Mouse (Mus musculus): Measurements from ENCODE around the gene Sdk2. TPM values are rescaled to one million over a fixed set of nuclear protein-coding genes. Genes with fewer than 3 reads are reported as not detected.

The Sdk2 gene
- polyA plus RNA-seq, 1 experiment from 2014 or later = 0.35 TPM

GRCm38 (mm10) chr11:114054581-114055315, 12.1 kb downstream of the Sdk2 start:
- H3K4me1 ChIP-seq (ENCODE audit: control insufficient read depth, low read depth, low read length) = no peaks in the 10 kb centered on the region
- no peaks in the 10 kb centered on the region for H3K9me3 ChIP-seq (replicated peaks; ENCODE audit: control insufficient read depth, low read length)
- H3K27ac ChIP-seq (ENCODE audit: low read length) = no peak overlapping the region
- 59% methylated on average over 17 of the region's 17 CpGs for WGBS (ENCODE audit: insufficient replicate concordance)
- no peaks in the 10 kb centered on the region for H3K27me3 ChIP-seq (ENCODE audit: control insufficient read depth, insufficient read depth, low read depth, low read length)
- H3K4me2 ChIP-seq (ENCODE audit: low read depth, low read length) = no peak overlapping the region
- ATAC-seq (ENCODE audit: low read depth) = no peak
- H3K9ac ChIP-seq (ENCODE audit: low read depth, low read length) = no peak overlapping the region
- no peaks in the 10 kb centered on the region for H3K36me3 ChIP-seq (ENCODE audit: control insufficient read depth, insufficient read depth)
- H3K4me3 ChIP-seq (ENCODE audit: low read depth, low read length) = no peak overlapping the region

- H3K36me3 ChIP-seq (ENCODE audit: control insufficient read depth, insufficient read depth) = no peaks in the 10 kb centered on the region
- H3K9me3 ChIP-seq (replicated peaks; ENCODE audit: control insufficient read depth, low read length) = no peaks in the 10 kb centered on the region; the same call in 1 of the 2 replicates
- no peaks in the 10 kb centered on the region for H3K4me1 ChIP-seq (ENCODE audit: control insufficient read depth, low read depth, low read length)
- H3K27ac ChIP-seq (ENCODE audit: low read length) = no peak overlapping the region
- H3K27me3 ChIP-seq (ENCODE audit: control insufficient read depth, insufficient read depth, low read depth, low read length) = no peaks in the 10 kb centered on the region
- no peak for ATAC-seq (ENCODE audit: low read depth)
- H3K4me3 ChIP-seq (ENCODE audit: low read depth, low read length) = no peak overlapping the region
- 48% methylated on average over 4 of the region's 4 CpGs for WGBS (ENCODE audit: insufficient replicate concordance)
- no peak overlapping the region for H3K9ac ChIP-seq (ENCODE audit: low read depth, low read length)
- H3K4me2 ChIP-seq (ENCODE audit: low read depth, low read length) = no peak overlapping the region
These were observed 15.5 kb downstream of the Sdk2 start for GRCm38 (mm10) chr11:114051361-114051760.

GRCm38 (mm10) chr11:114050511-114050910, 16.3 kb downstream of the Sdk2 start:
- Histone ChIP-seq H3K27ac (ENCODE audit: low read length) (no peak overlapping the region), H3K4me3 (ENCODE audit: low read depth, low read length) (no peak overlapping the region), H3K9ac (ENCODE audit: low read depth, low read length) (no peak overlapping the region), H3K36me3 (ENCODE audit: control insufficient read depth, insufficient read depth) (no peaks in the 10 kb centered on the region), H3K4me2 (ENCODE audit: low read depth, low read length) (no peak overlapping the region), H3K4me1 (ENCODE audit: control insufficient read depth, low read depth, low read length) (no peaks in the 10 kb centered on the region), H3K9me3 (replicated peaks; ENCODE audit: control insufficient read depth, low read length) (no peaks in the 10 kb centered on the region; the same call in 1 of the 2 replicates), H3K27me3 (ENCODE audit: control insufficient read depth, insufficient read depth, low read depth, low read length) (no peaks in the 10 kb centered on the region)
- 48% methylated on average over 3 of the region's 3 CpGs for WGBS (ENCODE audit: insufficient replicate concordance)
- no peak for ATAC-seq (ENCODE audit: low read depth)

- H3K36me3 ChIP-seq (ENCODE audit: control insufficient read depth, insufficient read depth) = no peaks in the 10 kb centered on the region
- no peaks in the 10 kb centered on the region for H3K27me3 ChIP-seq (ENCODE audit: control insufficient read depth, insufficient read depth, low read depth, low read length)
- no peaks in the 10 kb centered on the region; the same call in 1 of the 2 replicates for H3K9me3 ChIP-seq (replicated peaks; ENCODE audit: control insufficient read depth, low read length)
- ATAC-seq (ENCODE audit: low read depth) = peak; percentile 61
- H3K4me3 ChIP-seq (ENCODE audit: low read depth, low read length) = no peak overlapping the region
- H3K4me1 ChIP-seq (ENCODE audit: control insufficient read depth, low read depth, low read length) = no peaks in the 10 kb centered on the region
- no peak overlapping the region for H3K27ac ChIP-seq (ENCODE audit: low read length)
- 22% methylated on average over 10 of the region's 10 CpGs for WGBS (ENCODE audit: insufficient replicate concordance)
- no peak overlapping the region for H3K9ac ChIP-seq (ENCODE audit: low read depth, low read length)
- no peak overlapping the region for H3K4me2 ChIP-seq (ENCODE audit: low read depth, low read length)
These were observed 18.9 kb downstream of the Sdk2 start for GRCm38 (mm10) chr11:114047887-114048331.

- Histone ChIP-seq H3K4me3 (ENCODE audit: low read depth, low read length) (no peak overlapping the region), H3K9me3 (replicated peaks; ENCODE audit: control insufficient read depth, low read length) (no peaks in the 10 kb centered on the region; the same call in 1 of the 2 replicates), H3K4me1 (ENCODE audit: control insufficient read depth, low read depth, low read length) (no peaks in the 10 kb centered on the region), H3K27ac (ENCODE audit: low read length) (no peak overlapping the region), H3K4me2 (ENCODE audit: low read depth, low read length) (no peak overlapping the region), H3K36me3 (ENCODE audit: control insufficient read depth, insufficient read depth) (no peaks in the 10 kb centered on the region), H3K27me3 (ENCODE audit: control insufficient read depth, insufficient read depth, low read depth, low read length) (no peaks in the 10 kb centered on the region), H3K9ac (ENCODE audit: low read depth, low read length) (no peak overlapping the region)
- WGBS (ENCODE audit: insufficient replicate concordance) = 68% methylated on average over 5 of the region's 5 CpGs
- ATAC-seq (ENCODE audit: low read depth) = no peak
These were observed 19.9 kb downstream of the Sdk2 start for GRCm38 (mm10) chr11:114046927-114047326.

GRCm38 (mm10) chr11:114044373-114044772, 22.5 kb downstream of the Sdk2 start:
- Histone ChIP-seq H3K27ac (ENCODE audit: low read length) (no peak overlapping the region), H3K9ac (ENCODE audit: low read depth, low read length) (no peak overlapping the region), H3K27me3 (ENCODE audit: control insufficient read depth, insufficient read depth, low read depth, low read length) (no peaks in the 10 kb centered on the region), H3K4me1 (ENCODE audit: control insufficient read depth, low read depth, low read length) (no peaks in the 10 kb centered on the region), H3K4me3 (ENCODE audit: low read depth, low read length) (no peak overlapping the region), H3K36me3 (ENCODE audit: control insufficient read depth, insufficient read depth) (no peaks in the 10 kb centered on the region), H3K4me2 (ENCODE audit: low read depth, low read length) (no peak overlapping the region), H3K9me3 (replicated peaks; ENCODE audit: control insufficient read depth, low read length) (no peaks in the 10 kb centered on the region; the same call in 1 of the 2 replicates)
- no peak for ATAC-seq (ENCODE audit: low read depth)
- 51% methylated on average over 4 of the region's 4 CpGs for WGBS (ENCODE audit: insufficient replicate concordance)

- Histone ChIP-seq H3K4me1 (ENCODE audit: control insufficient read depth, low read depth, low read length) (no peaks in the 10 kb centered on the region), H3K4me3 (ENCODE audit: low read depth, low read length) (no peak overlapping the region), H3K9ac (ENCODE audit: low read depth, low read length) (no peak overlapping the region), H3K27me3 (ENCODE audit: control insufficient read depth, insufficient read depth, low read depth, low read length) (no peaks in the 10 kb centered on the region), H3K27ac (ENCODE audit: low read length) (no peak overlapping the region), H3K9me3 (replicated peaks; ENCODE audit: control insufficient read depth, low read length) (no peaks in the 10 kb centered on the region; the same call in 1 of the 2 replicates), H3K36me3 (ENCODE audit: control insufficient read depth, insufficient read depth) (no peaks in the 10 kb centered on the region), H3K4me2 (ENCODE audit: low read depth, low read length) (no peak overlapping the region)
- WGBS (ENCODE audit: insufficient replicate concordance) = 49% methylated on average over 7 of the region's 7 CpGs
- no peak for ATAC-seq (ENCODE audit: low read depth)
These were observed 23.3 kb downstream of the Sdk2 start for GRCm38 (mm10) chr11:114043530-114043929.

- no peak overlapping the region for H3K4me3 ChIP-seq (ENCODE audit: low read depth, low read length)
- no peaks in the 10 kb centered on the region for H3K27me3 ChIP-seq (ENCODE audit: control insufficient read depth, insufficient read depth, low read depth, low read length)
- no peak overlapping the region for H3K9ac ChIP-seq (ENCODE audit: low read depth, low read length)
- H3K9me3 ChIP-seq (replicated peaks; ENCODE audit: control insufficient read depth, low read length) = no peaks in the 10 kb centered on the region
- H3K4me1 ChIP-seq (ENCODE audit: control insufficient read depth, low read depth, low read length) = no peaks in the 10 kb centered on the region
- no peak overlapping the region for H3K4me2 ChIP-seq (ENCODE audit: low read depth, low read length)
- no peaks in the 10 kb centered on the region for H3K36me3 ChIP-seq (ENCODE audit: control insufficient read depth, insufficient read depth)
- ATAC-seq (ENCODE audit: low read depth) = no peak
- 31% methylated on average over 9 of the region's 10 CpGs for WGBS (ENCODE audit: insufficient replicate concordance)
- no peak overlapping the region for H3K27ac ChIP-seq (ENCODE audit: low read length)
These were observed 26.3 kb downstream of the Sdk2 start for GRCm38 (mm10) chr11:114040391-114041035.

GRCm38 (mm10) chr11:114038036-114038435, 28.8 kb downstream of the Sdk2 start:
- 54% methylated on average over 8 of the region's 8 CpGs for WGBS (ENCODE audit: insufficient replicate concordance)

More at GRCm38 (mm10) chr11:114038036-114038435, 28.8 kb downstream of the Sdk2 start:
- no peaks in the 10 kb centered on the region for H3K4me1 ChIP-seq (ENCODE audit: control insufficient read depth, low read depth, low read length)
- no peak overlapping the region for H3K4me3 ChIP-seq (ENCODE audit: low read depth, low read length)
- no peak overlapping the region for H3K9ac ChIP-seq (ENCODE audit: low read depth, low read length)
- H3K27me3 ChIP-seq (ENCODE audit: control insufficient read depth, insufficient read depth, low read depth, low read length) = no peaks in the 10 kb centered on the region
- no peaks in the 10 kb centered on the region for H3K9me3 ChIP-seq (replicated peaks; ENCODE audit: control insufficient read depth, low read length)
- H3K36me3 ChIP-seq (ENCODE audit: control insufficient read depth, insufficient read depth) = no peaks in the 10 kb centered on the region
- H3K4me2 ChIP-seq (ENCODE audit: low read depth, low read length) = no peak overlapping the region
- H3K27ac ChIP-seq (ENCODE audit: low read length) = no peak overlapping the region
- ATAC-seq (ENCODE audit: low read depth) = peak; percentile 58; the same call in 1 of the 2 replicates

Measured in liver, embryonic 16.5 days (tissue).